10 mouse cellular contexts compared by ENCODE assay signal in the genomic region with DNA sequence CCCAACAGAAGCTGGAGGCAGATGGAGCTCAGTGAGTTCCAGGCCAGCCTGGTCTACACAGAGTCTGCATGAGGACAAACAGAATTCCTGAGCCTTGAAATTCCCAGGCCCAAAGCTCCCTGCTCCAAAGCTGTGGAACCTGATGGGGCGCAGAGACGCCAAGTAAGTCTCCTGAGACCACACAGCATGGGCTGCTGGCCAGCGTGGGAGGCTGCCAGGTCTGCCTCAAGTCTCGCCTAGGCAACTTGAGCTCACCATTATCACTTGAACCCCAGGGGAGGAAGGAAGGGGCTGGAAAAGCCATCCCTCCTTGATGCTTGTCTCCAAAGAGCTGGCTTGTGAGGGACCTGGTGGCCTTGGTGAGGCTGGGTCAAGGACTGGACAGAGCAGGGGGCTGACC. TPM values are rescaled to one million over a fixed set of nuclear protein-coding genes. Genes with fewer than 3 reads are reported as not detected.
A peak's percentile ranks its signal among the peaks of the same experiment; 100 is the strongest.
DNase-seq lines count a peak whose midpoint lies in the region; ATAC-seq lines count a peak whose summit lies in the region.
"Had no signal": no experiment of that assay in that cellular context is flagged by ENCODE, and none has a peak within 500 bp of the region (broad histone marks: within the 10 kb centered on the region; RNA-seq: fewer than 3 reads in every experiment).

No protein-coding gene starts in this region.

- H3K36me3 ChIP-seq in lung, embryonic 15.5 days, result peaks cover 28% of the 10 kb centered on the region
- peaks cover 24% of the 10 kb centered on the region for H3K36me3 ChIP-seq in embryonic facial prominence, embryonic 14.5 days (ENCODE audit: control insufficient read depth, insufficient read depth, low read length)
- peaks cover 30% of the 10 kb centered on the region for H3K36me3 ChIP-seq in limb, embryonic 15.5 days

- peak overlapping the region; percentile 53 for H3K4me2 ChIP-seq in lung, embryonic 15.5 days
- H3K4me2 ChIP-seq in embryonic facial prominence, embryonic 14.5 days (ENCODE audit: low read depth, low read length), result peak overlapping the region; percentile 34
- peak overlapping the region; percentile 27 for H3K4me2 ChIP-seq in limb, embryonic 15.5 days

- peak overlapping the region; percentile 93 for H3K27ac ChIP-seq in lung, embryonic 15.5 days
- peak overlapping the region; percentile 90 for H3K27ac ChIP-seq in embryonic facial prominence, embryonic 14.5 days (replicated peaks; ENCODE audit: low read depth, low read length)
- H3K27ac ChIP-seq in limb, embryonic 15.5 days, result peak overlapping the region; percentile 91

- peak overlapping the region; percentile 24 for H3K4me3 ChIP-seq in lung, embryonic 15.5 days
- H3K4me3 ChIP-seq in embryonic facial prominence, embryonic 14.5 days (ENCODE audit: low read depth, low read length), result no peak overlapping the region
- H3K4me3 ChIP-seq in limb, embryonic 15.5 days, result peak overlapping the region; percentile 5; the same call in 1 of the 2 replicates
- H3K4me3 ChIP-seq: myocyte had no signal

- intact Hi-C loops in heart, postnatal 14 days (cut with DNase I), result no loop called here
- intact Hi-C loops in left cerebral cortex, postnatal 4 days (cut with DNase I), result no loop called here

- no peak for DNase-seq in lung, postnatal 4 days
- DNase-seq in embryonic facial prominence, embryonic 14.5 days (ENCODE audit: low spot score), result peak; percentile 35
- DNase-seq in heart, postnatal 14 days, result peak; percentile 68 to 70
- DNase-seq in left cerebral cortex, postnatal 4 days, result no peak
- no peak for DNase-seq in adrenal gland, adult 2 months
- DNase-seq: cerebellum, adult 9-11 months had no signal

- H3K9me3 ChIP-seq in lung, embryonic 15.5 days, result no peaks in the 10 kb centered on the region
- no peaks in the 10 kb centered on the region for H3K9me3 ChIP-seq in embryonic facial prominence, embryonic 14.5 days (ENCODE audit: control insufficient read depth, low read length)
- H3K9me3 ChIP-seq in limb, embryonic 15.5 days, result no peaks in the 10 kb centered on the region

- 49% methylated on average over 4 of the region's 4 CpGs for WGBS in lung, embryonic 15.5 days
- WGBS in embryonic facial prominence, embryonic 14.5 days, result 38% methylated on average over 4 of the region's 4 CpGs
- 43% methylated on average over 4 of the region's 4 CpGs for WGBS in limb, embryonic 15.5 days

- ATAC-seq in lung, embryonic 15.5 days (ENCODE audit: borderline replicate concordance, extremely low read depth, low FRiP score, low TSS enrichment), result peak; percentile 7; the same call in 1 of the 2 replicates
- peak; percentile 1; the same call in 1 of the 2 replicates for ATAC-seq in embryonic facial prominence, embryonic 14.5 days (ENCODE audit: low read depth)
- ATAC-seq in limb, embryonic 15.5 days (ENCODE audit: insufficient number of reproducible peaks, low FRiP score, low TSS enrichment, low read depth), result no peak
- no peak for ATAC-seq in erythroid progenitor cell, adult 5-6 weeks (replicated peaks; ENCODE audit: low FRiP score, poor library complexity, severe bottlenecking)

- H3K9ac ChIP-seq in lung, embryonic 15.5 days, result peak overlapping the region; percentile 36; the same call in 1 of the 2 replicates
- H3K9ac ChIP-seq in embryonic facial prominence, embryonic 14.5 days (ENCODE audit: low read depth, low read length), result peak overlapping the region; percentile 44
- H3K9ac ChIP-seq in limb, embryonic 15.5 days, result 0 out of 2 replicates have a peak overlapping the region, but pooled peaks have one; percentile 7

- H3K4me1 ChIP-seq in lung, embryonic 15.5 days, result peaks cover 58% of the 10 kb centered on the region
- H3K4me1 ChIP-seq in embryonic facial prominence, embryonic 14.5 days (ENCODE audit: control insufficient read depth, insufficient read depth, low read length), result peaks cover 26% of the 10 kb centered on the region
- peaks cover 54% of the 10 kb centered on the region for H3K4me1 ChIP-seq in limb, embryonic 15.5 days

- peaks cover 10% of the 10 kb centered on the region; the same call in 1 of the 2 replicates for H3K27me3 ChIP-seq in lung, embryonic 15.5 days
- H3K27me3 ChIP-seq in embryonic facial prominence, embryonic 14.5 days (replicated peaks; ENCODE audit: control insufficient read depth, insufficient read depth, low read length), result peaks cover 18% of the 10 kb centered on the region
- H3K27me3 ChIP-seq in limb, embryonic 15.5 days, result peaks cover 20% of the 10 kb centered on the region

RNA-seq across cellular contexts. Expression of a gene that starts 1.5 kb away (rescaled TPM):
- polyA plus RNA-seq in lung, embryonic 15.5 days (2015; fragmentation: Nextera tagmentation; extraction: Ambion mirVana), result 17.8 and 18.3 TPM in 2 replicates
- 6.7 and 8.7 TPM in 2 replicates for polyA plus RNA-seq in embryonic facial prominence, embryonic 14.5 days (2014; fragmentation: Nextera tagmentation; extraction: Ambion mirVana)
- 1 to 10 TPM; 5.3 to 7.9 TPM for total RNA-seq in heart, postnatal 14 days (2021)
- polyA plus RNA-seq in limb, embryonic 15.5 days (2015; fragmentation: Nextera tagmentation; extraction: Ambion mirVana), result 11.9 and 12.8 TPM in 2 replicates
- not detected in 2 replicates for total RNA-seq in erythroid progenitor cell, adult 5-6 weeks (2015; ENCODE audit: low replicate concordance)
- total RNA-seq in erythroid progenitor cell, adult 5-6 weeks (2017; ENCODE audit: low replicate concordance), result 0.90 TPM in 1 of 2 replicates, not detected in the other
- 1 to 10 TPM; 1.6 to 2.0 TPM for total RNA-seq in left cerebral cortex, postnatal 4 days (2021)
- 10 to 100 TPM; 33.2 to 45.4 TPM for total RNA-seq in adrenal gland, adult 2 months (2021)
- 137 and 154 TPM in 2 replicates for polyA plus RNA-seq in adrenal gland, adult 2 months (2012; rRNA removed)

RNA-seq across cellular contexts. Expression of a gene that starts 9.1 kb away (rescaled TPM):
- polyA plus RNA-seq in lung, embryonic 15.5 days (2015; fragmentation: Nextera tagmentation; extraction: Ambion mirVana), result 48.4 and 49.9 TPM in 2 replicates
- 27.0 and 27.5 TPM in 2 replicates for polyA plus RNA-seq in embryonic facial prominence, embryonic 14.5 days (2014; fragmentation: Nextera tagmentation; extraction: Ambion mirVana)
- total RNA-seq in heart, postnatal 14 days (2021), result 10 to 100 TPM; 15.6 to 17.8 TPM
- polyA plus RNA-seq in limb, embryonic 15.5 days (2015; fragmentation: Nextera tagmentation; extraction: Ambion mirVana), result 37.3 and 39.3 TPM in 2 replicates
- total RNA-seq in erythroid progenitor cell, adult 5-6 weeks (2015; ENCODE audit: low replicate concordance), result 8.3 and 10.5 TPM in 2 replicates
- total RNA-seq in erythroid progenitor cell, adult 5-6 weeks (2017; ENCODE audit: low replicate concordance), result 24.7 and 47.1 TPM in 2 replicates
- 10 to 100 TPM; 26.5 to 26.9 TPM for total RNA-seq in left cerebral cortex, postnatal 4 days (2021)
- 10 to 100 TPM; 32.6 to 40.3 TPM for total RNA-seq in adrenal gland, adult 2 months (2021)
- 35.5 and 37.4 TPM in 2 replicates for polyA plus RNA-seq in adrenal gland, adult 2 months (2012; rRNA removed)

RNA-seq across cellular contexts. Expression of a gene that starts 13.1 kb away (rescaled TPM):
- polyA plus RNA-seq in lung, embryonic 15.5 days (2015; fragmentation: Nextera tagmentation; extraction: Ambion mirVana), result 0.07 and 0.10 TPM in 2 replicates
- 0.04 and 0.14 TPM in 2 replicates for polyA plus RNA-seq in embryonic facial prominence, embryonic 14.5 days (2014; fragmentation: Nextera tagmentation; extraction: Ambion mirVana)
- total RNA-seq in heart, postnatal 14 days (2021), result 1 to 10 TPM; 5.2 to 5.5 TPM
- 0.04 and 0.07 TPM in 2 replicates for polyA plus RNA-seq in limb, embryonic 15.5 days (2015; fragmentation: Nextera tagmentation; extraction: Ambion mirVana)
- total RNA-seq in erythroid progenitor cell, adult 5-6 weeks (2015; ENCODE audit: low replicate concordance), result not detected in 2 replicates
- total RNA-seq in erythroid progenitor cell, adult 5-6 weeks (2017; ENCODE audit: low replicate concordance), result not detected in 2 replicates
- under 1 TPM; 0.12 to 0.28 TPM for total RNA-seq in left cerebral cortex, postnatal 4 days (2021)
- 10 to 100 TPM in 1 of 2 experiments, 1 to 10 TPM in 1; 2.9 to 10.3 TPM for total RNA-seq in adrenal gland, adult 2 months (2021)
- 2.8 and 3.2 TPM in 2 replicates for polyA plus RNA-seq in adrenal gland, adult 2 months (2012; rRNA removed)

RNA-seq across cellular contexts. Expression of a gene that starts 20.3 kb away (rescaled TPM):
- 91.2 and 92.5 TPM in 2 replicates for polyA plus RNA-seq in lung, embryonic 15.5 days (2015; fragmentation: Nextera tagmentation; extraction: Ambion mirVana)
- polyA plus RNA-seq in embryonic facial prominence, embryonic 14.5 days (2014; fragmentation: Nextera tagmentation; extraction: Ambion mirVana), result 66.8 and 78.7 TPM in 2 replicates
- 10 to 100 TPM; 74.0 to 82.9 TPM for total RNA-seq in heart, postnatal 14 days (2021)
- polyA plus RNA-seq in limb, embryonic 15.5 days (2015; fragmentation: Nextera tagmentation; extraction: Ambion mirVana), result 86.0 and 89.9 TPM in 2 replicates
- total RNA-seq in erythroid progenitor cell, adult 5-6 weeks (2015; ENCODE audit: low replicate concordance), result 49.9 and 58.7 TPM in 2 replicates
- total RNA-seq in erythroid progenitor cell, adult 5-6 weeks (2017; ENCODE audit: low replicate concordance), result 18.1 and 24.4 TPM in 2 replicates
- 10 to 100 TPM; 23.5 to 26.8 TPM for total RNA-seq in left cerebral cortex, postnatal 4 days (2021)
- 10 to 100 TPM; 81.6 to 89.9 TPM for total RNA-seq in adrenal gland, adult 2 months (2021)
- polyA plus RNA-seq in adrenal gland, adult 2 months (2012; rRNA removed), result 272 and 280 TPM in 2 replicates

RNA-seq across cellular contexts. Expression of a gene that starts 27.3 kb away (rescaled TPM):
- 17.6 and 20.4 TPM in 2 replicates for polyA plus RNA-seq in lung, embryonic 15.5 days (2015; fragmentation: Nextera tagmentation; extraction: Ambion mirVana)
- 6.8 and 9.8 TPM in 2 replicates for polyA plus RNA-seq in embryonic facial prominence, embryonic 14.5 days (2014; fragmentation: Nextera tagmentation; extraction: Ambion mirVana)
- 10 to 100 TPM; 11.7 to 14.3 TPM for total RNA-seq in heart, postnatal 14 days (2021)
- polyA plus RNA-seq in limb, embryonic 15.5 days (2015; fragmentation: Nextera tagmentation; extraction: Ambion mirVana), result 13.3 and 13.4 TPM in 2 replicates
- 15.9 and 18.7 TPM in 2 replicates for total RNA-seq in erythroid progenitor cell, adult 5-6 weeks (2015; ENCODE audit: low replicate concordance)
- 29.7 and 33.0 TPM in 2 replicates for total RNA-seq in erythroid progenitor cell, adult 5-6 weeks (2017; ENCODE audit: low replicate concordance)
- total RNA-seq in left cerebral cortex, postnatal 4 days (2021), result 10 to 100 TPM; 29.6 to 29.7 TPM
- 10 to 100 TPM; 15.3 to 16.5 TPM for total RNA-seq in adrenal gland, adult 2 months (2021)
- polyA plus RNA-seq in adrenal gland, adult 2 months (2012; rRNA removed), result 69.3 and 77.4 TPM in 2 replicates

Comparison
In these comparisons a context has a peak if more than half of its experiments do, and no peak if none do; other contexts are left out.
1. ATAC-seq: peak in lung, embryonic 15.5 days (single experiment) and embryonic facial prominence, embryonic 14.5 days (single experiment); none in limb, embryonic 15.5 days (single experiment) and erythroid progenitor cell, adult 5-6 weeks (single experiment).
2. DNase-seq: peak in embryonic facial prominence, embryonic 14.5 days (single experiment) and heart, postnatal 14 days (2 of 2); none in lung, postnatal 4 days (0 of 2), left cerebral cortex, postnatal 4 days (single experiment) and adrenal gland, adult 2 months (single experiment).
3. Peak in every context shown above with its lines, with median percentiles within 50 percentile points of each other: H3K27ac ChIP-seq, H3K4me2 ChIP-seq and H3K9ac ChIP-seq.